Mouse (Mus musculus): ENCODE measurements at regions not wholly inside any gene's neighbourhood (a gene's known extent, or its start where the extent isn't known, plus 50 kb on each side); places are given as distances from the start of the nearest gene placed in this dataset.

DNA sequence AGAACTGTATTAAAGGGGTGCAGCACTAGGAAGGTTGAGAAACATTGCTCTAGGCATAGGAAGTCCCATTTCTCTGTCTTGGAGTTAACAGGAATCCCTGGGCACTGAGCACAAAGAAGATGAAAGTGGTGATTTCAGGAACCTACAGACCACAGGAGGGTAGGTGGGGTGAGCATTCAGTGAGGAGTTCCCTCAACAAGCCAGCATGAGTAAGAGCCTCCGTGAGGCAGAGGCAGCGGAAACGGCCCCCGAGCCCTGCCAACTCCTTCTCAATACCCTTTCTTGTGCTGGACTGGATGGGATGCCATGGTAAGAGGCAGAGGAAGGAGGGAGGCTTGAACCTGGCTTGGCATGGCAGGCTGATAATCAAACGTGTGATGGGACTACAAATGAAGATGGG is 347.2 kb downstream of the Sox9 start:
- no peaks in the 10 kb centered on the region for H3K27me3 ChIP-seq (replicated peaks; ENCODE audit: control insufficient read depth, insufficient read depth, low read length)
- no peak overlapping the region for H3K4me3 ChIP-seq (ENCODE audit: insufficient read depth, low read depth, low read length)
- DNase-seq, result no peak
- H3K4me1 ChIP-seq (ENCODE audit: control insufficient read depth, insufficient read depth, low read length), result peaks cover 7% of the 10 kb centered on the region
- no peak overlapping the region for H3K27ac ChIP-seq (ENCODE audit: insufficient read depth, low read depth, low read length)
- TF ChIP-seq POLR2A (IDR thresholded peaks at IDR 0.05; ENCODE audit: low read depth, low read length) (no peak), CTCF (conservative IDR thresholded peaks at IDR 0.05; ENCODE audit: insufficient read depth, insufficient read length, low read depth, low read length) (no peak)
- WGBS, result 95% methylated on average over 5 of the region's 5 CpGs
- no peaks in the 10 kb centered on the region for H3K36me3 ChIP-seq (ENCODE audit: control insufficient read depth, insufficient read depth, low read length)

DNA sequence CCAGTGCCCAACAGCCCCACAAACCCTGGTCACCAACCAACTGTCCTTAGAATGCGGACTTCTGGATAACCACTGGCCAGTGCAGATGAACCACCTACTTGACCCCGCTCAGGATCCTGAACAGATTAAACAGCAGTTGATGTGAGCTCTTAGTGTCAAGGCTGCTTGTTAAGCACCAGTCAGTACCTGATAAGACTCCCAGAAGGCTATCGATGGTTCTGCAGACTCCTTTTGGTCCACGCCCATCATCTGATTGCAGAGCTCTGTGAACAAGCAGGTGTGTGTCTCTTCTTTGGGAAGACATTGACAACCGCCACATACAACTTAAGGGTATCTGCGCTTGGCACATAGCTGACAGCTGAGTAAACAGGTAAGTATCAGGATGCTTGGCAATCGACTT is 348.0 kb downstream of the Sox9 start:
- H3K4me3 ChIP-seq (ENCODE audit: insufficient read depth, low read depth, low read length), result no peak overlapping the region
- no peak overlapping the region for H3K27ac ChIP-seq (ENCODE audit: insufficient read depth, low read depth, low read length)
- 94% methylated on average over 7 of the region's 7 CpGs for WGBS
- H3K27me3 ChIP-seq (replicated peaks; ENCODE audit: control insufficient read depth, insufficient read depth, low read length), result no peaks in the 10 kb centered on the region
- H3K36me3 ChIP-seq (ENCODE audit: control insufficient read depth, insufficient read depth, low read length), result no peaks in the 10 kb centered on the region
- no peak for DNase-seq
- TF ChIP-seq POLR2A (IDR thresholded peaks at IDR 0.05; ENCODE audit: low read depth, low read length), result no peak
- no peak for TF ChIP-seq CTCF (conservative IDR thresholded peaks at IDR 0.05; ENCODE audit: insufficient read depth, insufficient read length, low read depth, low read length)
- H3K4me1 ChIP-seq (ENCODE audit: control insufficient read depth, insufficient read depth, low read length), result peaks cover 7% of the 10 kb centered on the region

- WGBS, result 72% methylated on average over 23 of the region's 23 CpGs
- DNase-seq, result peak; percentile 33
- no peak overlapping the region for H3K27ac ChIP-seq (ENCODE audit: insufficient read depth, low read depth, low read length)
- H3K27me3 ChIP-seq (replicated peaks; ENCODE audit: control insufficient read depth, insufficient read depth, low read length), result no peaks in the 10 kb centered on the region
- H3K36me3 ChIP-seq (ENCODE audit: control insufficient read depth, insufficient read depth, low read length), result no peaks in the 10 kb centered on the region
- no peak for TF ChIP-seq POLR2A (IDR thresholded peaks at IDR 0.05; ENCODE audit: low read depth, low read length)
- TF ChIP-seq CTCF (conservative IDR thresholded peaks at IDR 0.05; ENCODE audit: insufficient read depth, insufficient read length, low read depth, low read length), result no peak
- no peak overlapping the region for H3K4me3 ChIP-seq (ENCODE audit: insufficient read depth, low read depth, low read length)
- H3K4me1 ChIP-seq (ENCODE audit: control insufficient read depth, insufficient read depth, low read length), result peaks cover 5% of the 10 kb centered on the region
Measured at GRCm38 (mm10) chr11:113132078-113133064, 350.3 kb downstream of the Sox9 start.

- Histone ChIP-seq H3K27me3 (replicated peaks; ENCODE audit: control insufficient read depth, insufficient read depth, low read length) (no peaks in the 10 kb centered on the region), H3K36me3 (ENCODE audit: control insufficient read depth, insufficient read depth, low read length) (no peaks in the 10 kb centered on the region), H3K4me3 (ENCODE audit: insufficient read depth, low read depth, low read length) (no peak overlapping the region), H3K4me1 (ENCODE audit: control insufficient read depth, insufficient read depth, low read length) (0 out of 2 replicates have a peak, but pooled peaks cover 3% of the 10 kb centered on the region), H3K27ac (ENCODE audit: insufficient read depth, low read depth, low read length) (no peak overlapping the region)
- DNase-seq, result no peak
- 83% methylated on average over 4 of the region's 4 CpGs for WGBS
- no peak for TF ChIP-seq CTCF (conservative IDR thresholded peaks at IDR 0.05; ENCODE audit: insufficient read depth, insufficient read length, low read depth, low read length)
- TF ChIP-seq POLR2A (IDR thresholded peaks at IDR 0.05; ENCODE audit: low read depth, low read length), result no peak
Measured at GRCm38 (mm10) chr11:113133407-113133806, 351.4 kb downstream of the Sox9 start.

DNA sequence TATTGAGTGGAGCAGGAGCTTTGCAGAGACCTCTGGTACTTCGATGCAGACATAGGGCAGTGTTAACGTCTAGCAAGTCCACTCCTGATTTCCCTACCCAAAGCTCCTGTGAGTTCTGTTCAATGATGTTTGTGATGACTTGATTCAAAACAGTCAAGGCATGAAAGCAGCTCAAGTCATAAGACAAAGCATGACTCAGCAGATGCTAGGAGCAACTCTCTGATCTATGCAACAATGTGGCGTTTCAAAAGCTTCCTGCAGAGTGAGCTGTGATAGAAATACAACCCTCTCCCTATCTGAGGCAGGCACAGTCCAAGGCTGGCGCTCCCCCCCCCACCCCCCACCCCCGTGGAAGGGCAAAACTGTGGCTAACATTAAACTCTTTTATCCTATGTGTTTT is 353.2 kb downstream of the Sox9 start:
- no peaks in the 10 kb centered on the region for H3K27me3 ChIP-seq (replicated peaks; ENCODE audit: control insufficient read depth, insufficient read depth, low read length)
- H3K27ac ChIP-seq (ENCODE audit: insufficient read depth, low read depth, low read length), result no peak overlapping the region
- no peak overlapping the region for H3K4me3 ChIP-seq (ENCODE audit: insufficient read depth, low read depth, low read length)
- 66% methylated on average over 5 of the region's 5 CpGs for WGBS
- H3K36me3 ChIP-seq (ENCODE audit: control insufficient read depth, insufficient read depth, low read length), result no peaks in the 10 kb centered on the region
- DNase-seq, result no peak
- TF ChIP-seq POLR2A (IDR thresholded peaks at IDR 0.05; ENCODE audit: low read depth, low read length) (no peak), CTCF (conservative IDR thresholded peaks at IDR 0.05; ENCODE audit: insufficient read depth, insufficient read length, low read depth, low read length) (no peak)
- peaks cover 8% of the 10 kb centered on the region for H3K4me1 ChIP-seq (ENCODE audit: control insufficient read depth, insufficient read depth, low read length)

GRCm38 (mm10) chr11:113138462-113138861 is 356.4 kb downstream of the Sox9 start:
- WGBS, result 56% methylated on average over 5 of the region's 5 CpGs
- Histone ChIP-seq H3K4me3 (ENCODE audit: insufficient read depth, low read depth, low read length) (no peak overlapping the region), H3K36me3 (ENCODE audit: control insufficient read depth, insufficient read depth, low read length) (no peaks in the 10 kb centered on the region), H3K27me3 (replicated peaks; ENCODE audit: control insufficient read depth, insufficient read depth, low read length) (no peaks in the 10 kb centered on the region), H3K27ac (ENCODE audit: insufficient read depth, low read depth, low read length) (no peak overlapping the region; the same call in 1 of the 2 replicates), H3K4me1 (ENCODE audit: control insufficient read depth, insufficient read depth, low read length) (peaks cover 8% of the 10 kb centered on the region)
- peak; percentile 69 for DNase-seq
- TF ChIP-seq CTCF (conservative IDR thresholded peaks at IDR 0.05; ENCODE audit: insufficient read depth, insufficient read length, low read depth, low read length) (no peak), POLR2A (IDR thresholded peaks at IDR 0.05; ENCODE audit: low read depth, low read length) (no peak)

GRCm38 (mm10) chr11:113140595-113140994 is 358.6 kb downstream of the Sox9 start:
- DNase-seq, result no peak
- no peaks in the 10 kb centered on the region for H3K27me3 ChIP-seq (replicated peaks; ENCODE audit: control insufficient read depth, insufficient read depth, low read length)
- H3K4me1 ChIP-seq (ENCODE audit: control insufficient read depth, insufficient read depth, low read length), result peaks cover 18% of the 10 kb centered on the region
- H3K4me3 ChIP-seq (ENCODE audit: insufficient read depth, low read depth, low read length), result no peak overlapping the region
- no peak overlapping the region for H3K27ac ChIP-seq (ENCODE audit: insufficient read depth, low read depth, low read length)
- 84% methylated on average over 9 of the region's 9 CpGs for WGBS
- no peaks in the 10 kb centered on the region for H3K36me3 ChIP-seq (ENCODE audit: control insufficient read depth, insufficient read depth, low read length)
- TF ChIP-seq CTCF (conservative IDR thresholded peaks at IDR 0.05; ENCODE audit: insufficient read depth, insufficient read length, low read depth, low read length), result no peak
- TF ChIP-seq POLR2A (IDR thresholded peaks at IDR 0.05; ENCODE audit: low read depth, low read length), result no peak

Measured in kidney, adult 2 months (tissue).